Mouse (Mus musculus) fat pad, adult 2 months (tissue): Measurements from ENCODE around the gene Ecpas.

Source experiments
- DNase-seq: peaks from one replicate; pipeline ENCODE4 v3.0.0-alpha.2; 2011; ENCODE audit warnings: low read depth, low spot score; ENCODE audit errors: extremely low read depth

The Ecpas gene

GRCm38 (mm10) chr4:58912629-58913335 lies at the start of gene Ecpas:
TSS of gene Ecpas (minus strand) at chr4:58912749.
- no peak for DNase-seq

- no peak for DNase-seq
Observed at GRCm38 (mm10) chr4:58961719-58962118, 49.2 kb upstream of the Ecpas start.

- no peak for DNase-seq
Observed at GRCm38 (mm10) chr4:58952630-58953029, 40.1 kb upstream of the Ecpas start.

GRCm38 (mm10) chr4:58948391-58948790 lies 35.8 kb upstream of the Ecpas start:
- DNase-seq: no peak

- no peak for DNase-seq
Observed at GRCm38 (mm10) chr4:58944695-58945094, 32.1 kb upstream of the Ecpas start.

GRCm38 (mm10) chr4:58944206-58944553 lies 31.6 kb upstream of the Ecpas start:
- no peak for DNase-seq

GRCm38 (mm10) chr4:58943420-58944205 lies 31.1 kb upstream of the Ecpas start, which contains the start of gene Zkscan16:
TSS of gene Zkscan16 (plus strand) at chr4:58943628.
- DNase-seq: no peak

GRCm38 (mm10) chr4:58942942-58943341 lies 30.4 kb upstream of the Ecpas start:
- no peak for DNase-seq

GRCm38 (mm10) chr4:58941638-58942037 lies 29.1 kb upstream of the Ecpas start:
- DNase-seq: no peak

GRCm38 (mm10) chr4:58935846-58936245 lies 23.3 kb upstream of the Ecpas start:
- DNase-seq: no peak

- no peak for DNase-seq
Observed at GRCm38 (mm10) chr4:58934746-58935476, 22.4 kb upstream of the Ecpas start.

- DNase-seq: no peak
Observed at GRCm38 (mm10) chr4:58934308-58934707, 21.8 kb upstream of the Ecpas start.

GRCm38 (mm10) chr4:58932541-58932940 lies 20.0 kb upstream of the Ecpas start:
- no peak for DNase-seq

- no peak for DNase-seq
Observed at GRCm38 (mm10) chr4:58927661-58928060, 15.1 kb upstream of the Ecpas start.

GRCm38 (mm10) chr4:58926120-58926519 lies 13.6 kb upstream of the Ecpas start:
- DNase-seq: no peak

GRCm38 (mm10) chr4:58925664-58926063 lies 13.1 kb upstream of the Ecpas start:
- DNase-seq: no peak

- no peak for DNase-seq
Observed at GRCm38 (mm10) chr4:58923933-58924332, 11.4 kb upstream of the Ecpas start.

- DNase-seq: no peak
Observed at GRCm38 (mm10) chr4:58915081-58915826, 2.7 kb upstream of the Ecpas start.

- DNase-seq: no peak
Observed at GRCm38 (mm10) chr4:58913336-58914026, 932 bp upstream of the Ecpas start.

GRCm38 (mm10) chr4:58911831-58912628 lies 519 bp downstream of the Ecpas start:
- DNase-seq: no peak
